Mouse (Mus musculus): ENCODE results near the gene Rfpl4. TPM values are rescaled to one million over a fixed set of nuclear protein-coding genes. Genes with fewer than 3 reads are reported as not detected.
"Not testable (repeated sequence)": the region's sequence is repeated elsewhere in the genome, so short reads cannot be mapped to it uniquely, and the experiment has no call there.

Gene Rfpl4
- polyA plus RNA-seq, 1 experiment from 2014 or later: not detected

DNA sequence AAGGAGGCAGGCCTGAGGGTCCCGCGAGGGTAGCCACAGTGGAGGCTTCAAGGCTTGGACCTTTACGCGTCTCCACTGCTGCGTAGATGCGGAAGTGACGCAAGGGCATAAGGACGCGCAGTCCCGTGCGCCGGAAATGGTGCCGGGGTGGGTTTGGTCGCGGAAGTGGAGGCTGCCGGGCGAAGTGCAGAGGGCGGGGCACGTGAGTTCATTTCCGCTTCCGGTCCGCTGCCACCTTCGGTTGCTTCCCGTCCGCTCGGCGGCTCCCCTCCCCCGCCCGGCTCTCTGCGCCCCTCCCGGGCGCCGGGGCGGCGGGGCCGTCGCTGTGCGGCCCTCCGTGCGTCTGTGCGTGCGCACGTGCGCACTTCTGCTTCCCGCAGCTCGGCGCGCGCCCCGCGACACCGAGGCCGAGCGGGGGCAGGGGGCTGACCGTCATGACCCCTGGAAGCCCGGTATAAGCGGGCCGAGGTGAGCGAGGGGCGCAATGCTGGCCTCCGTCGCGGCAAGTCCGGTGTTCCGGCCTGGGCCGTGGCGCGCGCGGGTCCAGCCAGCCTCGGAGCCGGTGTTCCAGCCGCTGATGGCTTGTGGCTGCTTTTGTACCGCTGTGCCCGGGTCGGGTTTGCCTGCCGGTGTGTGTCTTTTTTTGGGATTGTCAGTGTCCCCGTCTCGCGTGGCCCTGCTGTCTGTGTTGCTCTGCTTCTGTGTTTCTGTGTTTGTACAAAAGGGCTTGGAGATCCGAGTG lies 36.6 kb downstream of the Rfpl4 start, which contains the start of gene Epn1:
TSS of gene Epn1 (plus strand) at position 226 of the 742 bp plus-strand sequence.
- no peaks in the 10 kb centered on the region for H3K27me3 ChIP-seq
- peak within 1 kb of the TSS; percentile 85 for H3K4me2 ChIP-seq
- under 1% methylated on average over 75 of the region's 81 CpGs for WGBS
- peaks cover 13% of the 10 kb centered on the region for H3K4me1 ChIP-seq
- peak within 1 kb of the TSS; percentile 98 for H3K9ac ChIP-seq
- no peaks in the 10 kb centered on the region for H3K9me3 ChIP-seq
- peak within 1 kb of the TSS; percentile 98 for H3K4me3 ChIP-seq
- H3K27ac ChIP-seq: peak within 1 kb of the TSS; percentile 95
- peaks cover 58% of the 10 kb centered on the region for H3K36me3 ChIP-seq
- ATAC-seq (ENCODE audit: borderline replicate concordance, extremely low read depth, low FRiP score, low TSS enrichment): peak; percentile 97

DNA sequence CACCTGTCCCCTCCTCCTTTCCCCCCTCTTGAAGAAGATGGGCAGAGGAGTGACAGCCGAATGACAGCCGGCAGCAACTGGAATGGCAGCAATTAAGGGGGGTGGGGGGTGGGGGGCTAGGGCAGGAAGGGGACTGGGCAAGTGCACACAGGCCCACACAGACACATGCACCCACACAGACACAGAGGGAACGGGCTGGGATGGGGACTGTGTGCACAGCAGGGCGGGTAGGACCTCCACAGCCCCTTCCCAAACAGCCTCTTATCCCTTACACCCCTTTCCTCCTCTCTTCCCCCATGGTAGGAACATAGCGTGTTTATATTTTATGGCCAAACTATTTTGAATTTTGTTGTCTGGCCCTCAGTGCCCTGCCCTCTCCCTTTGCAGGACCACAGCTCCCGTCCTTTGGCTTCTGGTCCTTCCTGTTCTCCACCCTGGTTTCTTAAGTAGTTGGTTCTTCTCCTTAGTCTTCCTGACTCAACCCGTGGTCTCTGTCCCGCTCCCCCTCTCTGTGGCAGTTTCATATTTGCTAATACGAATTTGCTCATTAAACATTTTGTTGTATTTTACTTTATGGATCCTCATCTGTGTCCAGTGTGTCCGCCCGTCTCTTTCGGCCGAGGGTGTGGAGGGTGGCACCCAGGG lies 37.3 kb downstream of the Rfpl4 start:
- peak overlapping the region; percentile 95 for H3K27ac ChIP-seq
- peak overlapping the region; percentile 98 for H3K4me3 ChIP-seq
- ATAC-seq (ENCODE audit: borderline replicate concordance, extremely low read depth, low FRiP score, low TSS enrichment): peak; percentile 36
- 26% methylated on average over 7 of the region's 13 CpGs for WGBS
- H3K27me3 ChIP-seq, H3K9me3 ChIP-seq, H3K9ac ChIP-seq: not testable (repeated sequence)
- peaks cover 58% of the 10 kb centered on the region for H3K36me3 ChIP-seq
- H3K4me1 ChIP-seq: peaks cover 13% of the 10 kb centered on the region
- H3K4me2 ChIP-seq: peak overlapping the region; percentile 85

DNA sequence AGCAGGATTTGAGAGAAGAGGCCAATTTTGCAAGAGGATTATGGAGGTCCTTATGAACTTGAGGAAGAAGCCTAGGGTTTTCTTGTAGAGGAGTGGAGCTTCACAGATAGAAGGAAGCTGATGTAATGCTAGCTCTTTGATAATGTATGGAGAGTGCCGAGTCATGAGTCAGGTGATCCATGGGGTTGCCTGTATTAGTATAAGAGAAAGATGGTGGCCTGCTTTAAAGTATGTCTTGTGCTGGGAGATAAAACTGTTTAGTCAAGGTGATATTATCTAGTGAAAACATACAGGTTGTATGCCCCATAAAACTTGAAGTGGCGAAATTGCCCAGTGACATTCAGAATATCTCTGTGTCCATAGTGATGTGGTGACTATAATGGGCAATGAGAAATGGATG lies 39.8 kb downstream of the Rfpl4 start:
- Histone ChIP-seq H3K27me3 (no peaks in the 10 kb centered on the region), H3K9me3 (no peaks in the 10 kb centered on the region), H3K4me2 (no peak overlapping the region), H3K27ac (no peak overlapping the region), H3K4me1 (peaks cover 13% of the 10 kb centered on the region), H3K4me3 (no peak overlapping the region), H3K9ac (no peak overlapping the region), H3K36me3 (peaks cover 69% of the 10 kb centered on the region)
- no peak for ATAC-seq (ENCODE audit: borderline replicate concordance, extremely low read depth, low FRiP score, low TSS enrichment)
- 80% methylated on average over 2 of the region's 2 CpGs for WGBS

DNA sequence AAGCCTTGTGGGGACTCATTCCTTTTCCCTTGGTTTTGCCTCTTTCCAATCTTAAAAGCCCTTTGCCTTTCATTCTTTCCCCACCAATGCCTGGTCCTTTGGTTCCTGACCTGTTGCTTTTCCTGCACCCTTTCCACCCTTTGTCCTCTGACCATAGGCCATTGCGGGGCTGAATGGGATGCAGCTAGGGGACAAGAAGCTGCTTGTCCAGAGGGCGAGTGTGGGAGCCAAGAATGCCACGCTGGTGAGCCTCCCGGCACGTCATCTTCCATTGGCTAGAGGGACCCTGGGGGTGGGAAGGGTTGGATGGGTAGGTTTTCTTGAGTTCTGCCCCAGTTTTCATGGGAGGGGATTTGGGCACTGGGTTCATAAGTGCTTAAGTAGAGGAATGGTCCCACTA lies 41.8 kb downstream of the Rfpl4 start:
- no peaks in the 10 kb centered on the region for H3K4me1 ChIP-seq
- H3K4me3 ChIP-seq: no peak overlapping the region
- H3K9ac ChIP-seq: no peak overlapping the region
- no peak for ATAC-seq (ENCODE audit: borderline replicate concordance, extremely low read depth, low FRiP score, low TSS enrichment)
- H3K4me2 ChIP-seq: no peak overlapping the region
- H3K27ac ChIP-seq: no peak overlapping the region
- 90% methylated on average over 5 of the region's 5 CpGs for WGBS
- H3K27me3 ChIP-seq: no peaks in the 10 kb centered on the region
- H3K36me3 ChIP-seq: peaks cover 87% of the 10 kb centered on the region
- no peaks in the 10 kb centered on the region for H3K9me3 ChIP-seq

DNA sequence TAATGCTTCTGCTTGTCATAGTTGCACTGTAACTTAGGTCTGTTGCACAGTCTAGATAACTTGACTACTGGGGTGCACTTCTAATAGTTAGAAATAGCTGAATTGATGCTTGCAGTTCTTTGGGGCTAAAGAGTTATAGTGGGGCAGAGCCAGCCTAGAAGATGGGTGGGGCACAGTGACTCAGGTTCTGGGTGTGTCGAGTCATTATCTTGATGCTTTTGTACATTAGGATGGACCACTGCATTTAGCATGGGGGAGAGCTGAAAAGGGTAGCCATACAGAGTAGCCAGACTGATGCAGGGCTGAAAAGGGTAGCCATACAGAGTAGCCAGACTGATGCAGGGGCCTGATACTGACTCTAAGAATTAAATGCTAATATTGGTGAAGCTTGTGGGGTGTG lies 43.2 kb downstream of the Rfpl4 start:
- Histone ChIP-seq H3K4me2 (no peak overlapping the region), H3K4me1 (no peaks in the 10 kb centered on the region), H3K9me3 (no peaks in the 10 kb centered on the region), H3K9ac (no peak overlapping the region), H3K36me3 (peaks cover 96% of the 10 kb centered on the region), H3K27ac (no peak overlapping the region), H3K4me3 (no peak overlapping the region), H3K27me3 (no peaks in the 10 kb centered on the region)
- 69% methylated on average over 1 of the region's 1 CpGs for WGBS
- no peak for ATAC-seq (ENCODE audit: borderline replicate concordance, extremely low read depth, low FRiP score, low TSS enrichment)

DNA sequence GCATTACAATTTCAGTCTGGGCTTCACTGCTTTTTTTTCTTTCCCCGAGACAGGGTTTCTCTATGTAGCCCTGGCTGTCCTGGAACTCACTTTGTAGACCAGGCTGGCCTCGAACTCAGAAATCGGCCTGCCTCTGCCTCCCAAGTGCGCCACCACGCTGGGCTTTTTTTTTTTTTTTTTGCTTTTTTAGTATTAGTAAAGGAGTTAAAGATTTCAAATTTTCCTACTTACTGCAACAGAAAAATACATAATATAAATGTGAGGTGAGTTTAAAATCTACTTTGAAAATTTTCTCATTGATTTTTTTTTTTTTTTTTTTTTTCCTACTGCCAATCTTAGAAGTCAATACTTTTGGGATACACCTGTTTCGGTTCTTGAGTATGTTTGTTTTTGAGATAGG lies 51.9 kb downstream of the Rfpl4 start:
- 0 out of 2 replicates have a peak overlapping the region, but pooled peaks have one; percentile 58 for H3K4me3 ChIP-seq
- no peak for ATAC-seq (ENCODE audit: borderline replicate concordance, extremely low read depth, low FRiP score, low TSS enrichment)
- no peak overlapping the region for H3K27ac ChIP-seq
- H3K4me2 ChIP-seq: peak overlapping the region; percentile 95; the same call in 1 of the 2 replicates
- H3K27me3 ChIP-seq: no peaks in the 10 kb centered on the region
- H3K4me1 ChIP-seq: peaks cover 37% of the 10 kb centered on the region
- H3K36me3 ChIP-seq: peaks cover 41% of the 10 kb centered on the region
- H3K9me3 ChIP-seq: no peaks in the 10 kb centered on the region
- no peak overlapping the region for H3K9ac ChIP-seq
- WGBS: 89% methylated on average over 6 of the region's 6 CpGs

DNA sequence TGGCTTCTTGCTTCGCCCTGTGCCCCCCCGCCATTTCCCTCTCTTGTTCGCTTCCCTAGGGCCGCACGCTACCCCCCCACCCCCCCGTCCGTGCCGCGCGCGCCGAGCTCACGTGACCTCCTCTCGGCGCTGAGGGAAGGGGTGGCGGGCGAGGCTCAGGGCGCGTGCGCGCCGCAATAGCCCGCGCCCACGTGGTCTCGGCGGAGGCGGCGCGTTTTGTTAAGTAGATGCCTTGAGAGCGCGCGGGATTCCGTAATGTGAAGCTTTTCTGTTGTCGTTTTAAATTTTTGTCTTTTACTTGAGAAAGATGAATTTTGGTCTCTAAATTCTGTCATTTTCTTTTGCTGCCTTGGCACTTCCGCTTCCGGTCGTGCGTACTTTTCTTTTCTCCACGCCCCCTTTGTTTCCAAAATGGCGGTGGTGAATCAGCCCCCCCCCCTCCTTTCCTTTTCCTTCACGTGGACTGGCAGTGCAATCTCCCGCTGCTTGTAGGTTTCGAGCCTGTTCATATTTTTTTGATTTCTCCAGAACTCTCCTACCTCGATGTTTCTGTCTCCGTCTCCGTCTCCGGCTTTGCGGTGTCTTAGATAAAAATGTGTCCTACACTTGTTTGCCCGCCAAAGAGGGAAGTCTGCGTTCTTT lies 54.3 kb downstream of the Rfpl4 start:
- WGBS: 0% methylated on average over 51 of the region's 51 CpGs
- Histone ChIP-seq H3K4me1 (peaks cover 40% of the 10 kb centered on the region), H3K9me3 (no peaks in the 10 kb centered on the region)

DNA sequence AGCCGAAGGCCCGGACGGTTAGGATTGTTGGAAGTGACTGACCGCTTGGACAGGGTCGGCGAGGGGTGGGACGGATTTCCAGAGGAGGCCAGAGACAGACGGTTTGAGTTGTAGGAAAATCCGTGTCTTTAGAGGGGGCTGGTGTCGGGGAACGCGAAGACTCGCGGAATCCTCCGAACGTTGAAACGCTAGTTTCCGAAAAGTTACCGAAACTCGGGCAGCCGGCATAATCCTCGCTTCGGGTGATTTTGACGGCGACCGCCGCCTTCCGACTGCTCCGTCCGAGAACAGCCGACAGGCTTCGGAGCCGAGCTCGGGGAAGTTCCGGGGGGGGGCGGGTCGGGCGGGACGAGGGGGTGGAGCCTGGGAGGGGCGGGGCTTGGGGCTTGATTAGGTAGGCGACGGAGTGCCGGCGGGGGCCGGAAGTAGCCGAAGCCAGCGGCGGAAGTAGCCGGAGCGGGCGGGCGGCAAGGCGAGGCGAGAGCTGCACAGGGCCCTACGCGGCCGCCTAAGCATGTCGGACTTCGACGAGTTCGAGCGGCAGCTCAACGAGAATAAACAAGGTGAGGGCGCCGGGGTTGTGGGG lies 54.9 kb downstream of the Rfpl4 start, which contains the start of gene U2af2:
TSS of gene U2af2 (plus strand) at position 370 of the 586 bp plus-strand sequence.
- Histone ChIP-seq H3K36me3 (peaks cover 10% of the 10 kb centered on the region), H3K9ac (peak within 1 kb of the TSS; percentile 92), H3K27ac (peak within 1 kb of the TSS; percentile 100), H3K4me1 (peaks cover 42% of the 10 kb centered on the region), H3K9me3 (no peaks in the 10 kb centered on the region), H3K4me2 (peak within 1 kb of the TSS; percentile 95), H3K27me3 (peaks cover 19% of the 10 kb centered on the region), H3K4me3 (peak within 1 kb of the TSS; percentile 58)
- under 1% methylated on average over 65 of the region's 65 CpGs for WGBS
- ATAC-seq (ENCODE audit: borderline replicate concordance, extremely low read depth, low FRiP score, low TSS enrichment): peak; percentile 85

More for the DNA sequence above, 54.3 kb downstream of the Rfpl4 start:
- peaks cover 17% of the 10 kb centered on the region for H3K36me3 ChIP-seq
- peak overlapping the region; percentile 95 for H3K4me2 ChIP-seq
- H3K4me3 ChIP-seq: peak overlapping the region; percentile 58
- peak; percentile 69 for ATAC-seq (ENCODE audit: borderline replicate concordance, extremely low read depth, low FRiP score, low TSS enrichment)
- peaks cover 13% of the 10 kb centered on the region for H3K27me3 ChIP-seq
- H3K27ac ChIP-seq: peak overlapping the region; percentile 100
- H3K9ac ChIP-seq: peak overlapping the region; percentile 47

DNA sequence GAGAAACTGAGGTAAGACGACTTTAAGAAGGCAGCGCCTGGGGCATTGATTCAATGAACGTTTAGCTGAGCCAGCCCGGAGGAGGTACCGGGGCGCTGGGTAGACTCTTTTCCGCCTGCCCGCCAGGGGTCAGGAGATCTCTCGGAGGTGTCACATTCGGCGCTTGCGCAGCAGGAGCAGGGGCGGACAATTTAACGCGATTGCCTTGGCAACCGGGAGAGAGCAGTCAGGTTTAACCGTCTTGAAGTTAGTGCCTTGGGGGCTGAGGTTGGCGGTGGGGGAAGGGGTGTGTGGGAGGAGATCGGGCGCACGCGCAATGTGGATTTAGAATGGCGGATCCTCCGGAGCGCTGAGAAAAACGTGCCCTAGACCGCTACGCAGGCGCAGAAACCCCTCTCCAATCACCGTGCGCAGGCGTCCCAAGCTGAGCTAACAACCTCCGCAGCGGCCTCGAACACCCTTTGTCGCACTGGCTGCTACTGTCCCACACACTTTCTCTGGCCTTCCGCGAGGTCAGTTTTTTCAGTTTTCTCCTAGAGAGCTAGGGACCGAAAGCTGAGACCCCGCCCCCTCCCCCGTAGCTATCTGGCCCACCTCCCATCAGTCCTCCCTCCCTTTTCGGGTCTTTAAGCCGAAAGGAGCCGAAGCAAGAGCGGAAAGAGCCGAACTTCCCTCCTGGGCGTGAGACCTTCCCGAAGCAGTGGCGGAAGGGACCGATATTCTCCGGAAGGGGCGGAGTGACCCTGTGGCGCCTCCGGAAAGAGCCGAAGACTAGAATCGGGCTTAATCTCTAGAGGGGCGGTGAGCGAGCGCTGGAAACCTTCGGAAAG lies 55.6 kb downstream of the Rfpl4 start:
- WGBS: under 1% methylated on average over 60 of the region's 60 CpGs
- peak; percentile 90 for ATAC-seq (ENCODE audit: borderline replicate concordance, extremely low read depth, low FRiP score, low TSS enrichment)

DNA sequence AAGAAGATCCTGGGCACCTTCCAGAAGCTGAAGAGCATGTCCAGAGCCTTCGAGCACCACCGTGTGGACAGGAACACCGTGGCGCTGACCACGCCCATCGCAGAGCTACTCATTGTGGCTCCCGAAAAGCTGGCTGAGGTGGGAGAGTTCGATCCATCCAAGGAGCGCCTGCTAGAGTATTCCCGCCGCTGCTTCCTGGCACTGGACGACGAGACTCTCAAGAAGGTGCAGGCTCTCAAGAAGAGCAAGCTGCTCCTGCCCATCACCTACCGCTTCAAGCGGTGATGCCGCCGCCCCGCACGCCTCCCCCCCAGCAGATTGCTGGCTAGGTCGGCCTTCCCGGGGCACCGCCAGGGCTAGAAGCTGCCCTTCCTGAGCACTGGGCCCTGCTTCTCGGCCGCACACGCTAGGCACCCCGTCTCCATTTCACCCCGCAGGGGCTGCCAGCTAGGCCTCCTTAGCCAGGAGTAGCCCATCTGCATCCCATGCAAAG lies 56.5 kb downstream of the Rfpl4 start:
- H3K36me3 ChIP-seq: no peaks in the 10 kb centered on the region; the same call in 1 of the 2 replicates
- peak; percentile 5; the same call in 1 of the 2 replicates for ATAC-seq (ENCODE audit: borderline replicate concordance, extremely low read depth, low FRiP score, low TSS enrichment)
- H3K9me3 ChIP-seq: no peaks in the 10 kb centered on the region
- H3K4me3 ChIP-seq: peak overlapping the region; percentile 58
- H3K4me1 ChIP-seq: peaks cover 36% of the 10 kb centered on the region
- peak overlapping the region; percentile 95 for H3K4me2 ChIP-seq
- peak overlapping the region; percentile 92 for H3K9ac ChIP-seq
- 2% methylated on average over 27 of the region's 27 CpGs for whole genome bisulfite sequencing
- H3K27ac ChIP-seq: peak overlapping the region; percentile 100
- H3K27me3 ChIP-seq: peaks cover 35% of the 10 kb centered on the region

More for the DNA sequence above, 55.6 kb downstream of the Rfpl4 start:
- Histone ChIP-seq H3K9me3 (no peaks in the 10 kb centered on the region), H3K4me1 (peaks cover 45% of the 10 kb centered on the region), H3K4me2 (peak overlapping the region; percentile 95), H3K9ac (peak overlapping the region; percentile 92), H3K36me3 (peaks cover 5% of the 10 kb centered on the region; the same call in 1 of the 2 replicates), H3K4me3 (peak overlapping the region; percentile 58), H3K27ac (peak overlapping the region; percentile 100), H3K27me3 (peaks cover 26% of the 10 kb centered on the region)
